Mouse (Mus musculus) ZHBTc4 (cell line): ENCODE measurements at regions not wholly inside any gene's neighbourhood (a gene's known extent, or its start where the extent isn't known, plus 50 kb on each side); places are given as distances from the start of the nearest gene placed in this dataset.
"Not testable (repeated sequence)": the region's sequence is repeated elsewhere in the genome, so short reads cannot be mapped to it uniquely, and the experiment has no call there.

ENCODE experiments used
- DNase-seq: peaks from one replicate; pipeline ENCODE4 v3.0.0-alpha.2; 2011; ENCODE audit warnings: low read depth, low spot score

GRCm38 (mm10) chr4:23341240-23341639 lies 853.1 kb upstream of the Pou3f2 start:
- DNase-seq = no peak

GRCm38 (mm10) chr4:23338481-23338880 lies 850.3 kb upstream of the Pou3f2 start:
- DNase-seq = no peak

- DNase-seq = no peak
Measured at GRCm38 (mm10) chr4:23300617-23301016, 812.5 kb upstream of the Pou3f2 start.

- no peak for DNase-seq
Measured at GRCm38 (mm10) chr4:23280087-23280486, 791.9 kb upstream of the Pou3f2 start.

- no peak for DNase-seq
Measured at GRCm38 (mm10) chr4:23275203-23275602, 787.0 kb upstream of the Pou3f2 start.

GRCm38 (mm10) chr4:23271947-23272346 lies 783.8 kb upstream of the Pou3f2 start:
- peak; percentile 5 for DNase-seq

- no peak for DNase-seq
Measured at GRCm38 (mm10) chr4:23260371-23260770, 772.2 kb upstream of the Pou3f2 start.

- no peak for DNase-seq
Measured at GRCm38 (mm10) chr4:23234960-23235359, 746.8 kb upstream of the Pou3f2 start.

GRCm38 (mm10) chr4:23194756-23195155 lies 706.6 kb upstream of the Pou3f2 start:
- peak; percentile 15 for DNase-seq

GRCm38 (mm10) chr4:23193384-23194135 lies 705.4 kb upstream of the Pou3f2 start:
- peak; percentile 72 for DNase-seq

GRCm38 (mm10) chr4:23173811-23174210 lies 685.6 kb upstream of the Pou3f2 start:
- DNase-seq = no peak

- DNase-seq = no peak
Measured at GRCm38 (mm10) chr4:23173330-23173729, 685.2 kb upstream of the Pou3f2 start.

- DNase-seq = no peak
Measured at GRCm38 (mm10) chr4:23148097-23148849, 660.1 kb upstream of the Pou3f2 start.

- no peak for DNase-seq
Measured at GRCm38 (mm10) chr4:23133386-23133785, 645.2 kb upstream of the Pou3f2 start.

GRCm38 (mm10) chr4:23101452-23101851 lies 613.3 kb upstream of the Pou3f2 start:
- DNase-seq = not testable (repeated sequence)

- DNase-seq = no peak
Measured at GRCm38 (mm10) chr4:23079521-23079920, 591.4 kb upstream of the Pou3f2 start.

- DNase-seq = no peak
Measured at GRCm38 (mm10) chr4:23077603-23078002, 589.4 kb upstream of the Pou3f2 start.

GRCm38 (mm10) chr4:23050701-23051317 lies 562.6 kb upstream of the Pou3f2 start:
- DNase-seq = no peak

GRCm38 (mm10) chr4:23037784-23038183 lies 549.6 kb upstream of the Pou3f2 start:
- DNase-seq = no peak

GRCm38 (mm10) chr4:23031271-23031670 lies 543.1 kb upstream of the Pou3f2 start:
- DNase-seq = no peak

- no peak for DNase-seq
Measured at GRCm38 (mm10) chr4:23022177-23022576, 534.0 kb upstream of the Pou3f2 start.

- no peak for DNase-seq
Measured at GRCm38 (mm10) chr4:23010346-23010745, 522.2 kb upstream of the Pou3f2 start.
